Mouse (Mus musculus) thymus, postnatal 0 days (tissue): Measurements from ENCODE around the gene Cdc6. TPM values are rescaled to one million over a fixed set of nuclear protein-coding genes. Genes with fewer than 3 reads are reported as not detected.

Experiments
- DNase-seq: peaks from one replicate; pipeline ENCODE4 v3.0.0-alpha.2; 2015; ENCODE audit warnings: low spot score
- polyA plus RNA-seq: library from polyadenylated mRNA; unstranded; fragments of >200 nt; fragmentation: Nextera tagmentation; extraction: Ambion mirVana; gene quantifications from 2 replicates; pipeline ENCODE4 v1.2.1, GENCODE M21; 2015

The Cdc6 gene
- polyA plus RNA-seq, 1 experiment from 2014 or later: 40.6 TPM

- DNase-seq: peak; percentile 91
Observed at GRCm38 (mm10) chr11:98959437-98960312, 52.1 kb downstream of the Cdc6 start.

- DNase-seq: peak; percentile 82
Observed at GRCm38 (mm10) chr11:98960313-98960906, 52.8 kb downstream of the Cdc6 start.

GRCm38 (mm10) chr11:98961051-98961592 lies 53.5 kb downstream of the Cdc6 start:
- no peak for DNase-seq

- DNase-seq: peak; percentile 77
Observed at GRCm38 (mm10) chr11:98961766-98962165, 54.2 kb downstream of the Cdc6 start.

- DNase-seq: no peak
Observed at GRCm38 (mm10) chr11:98962421-98963095, 55.0 kb downstream of the Cdc6 start.

- peak; percentile 79 for DNase-seq
Observed at GRCm38 (mm10) chr11:98963191-98964021, 55.8 kb downstream of the Cdc6 start.

- DNase-seq: no peak
Observed at GRCm38 (mm10) chr11:98964201-98964615, 56.6 kb downstream of the Cdc6 start.

- peak; percentile 78 for DNase-seq
Observed at GRCm38 (mm10) chr11:98964616-98965415, 57.2 kb downstream of the Cdc6 start.

- DNase-seq: no peak
Observed at GRCm38 (mm10) chr11:98965416-98966077, 57.9 kb downstream of the Cdc6 start.

- peak; percentile 44 for DNase-seq
Observed at GRCm38 (mm10) chr11:98966499-98967141, 59.0 kb downstream of the Cdc6 start.

- DNase-seq: no peak
Observed at GRCm38 (mm10) chr11:98968079-98968478, 60.5 kb downstream of the Cdc6 start.

- DNase-seq: peak; percentile 48
Observed at GRCm38 (mm10) chr11:98968716-98969495, 61.3 kb downstream of the Cdc6 start.

GRCm38 (mm10) chr11:98969496-98969927 lies 61.9 kb downstream of the Cdc6 start:
- DNase-seq: no peak

- no peak for DNase-seq
Observed at GRCm38 (mm10) chr11:98970191-98970925, 62.8 kb downstream of the Cdc6 start.

GRCm38 (mm10) chr11:98971316-98972031 lies 63.9 kb downstream of the Cdc6 start:
- DNase-seq: no peak

GRCm38 (mm10) chr11:98972215-98972614 lies 64.6 kb downstream of the Cdc6 start:
- DNase-seq: peak; percentile 83
